Mouse (Mus musculus) bone marrow macrophage, adult 2 months (primary cell): ENCODE measurements around the gene Tanc1.

Source experiments
- CTCF ChIP-seq: IDR thresholded peaks from 2 replicates; pipeline ENCODE4 v1.5.1; 2012; ENCODE audit warnings: low read depth, mild to moderate bottlenecking, low read length, moderate library complexity
- POLR2A ChIP-seq: IDR thresholded peaks from 2 replicates; pipeline ENCODE4 v1.6.1; 2012; ENCODE audit warnings: mild to moderate bottlenecking, low read depth, low read length, borderline replicate concordance

DNA sequence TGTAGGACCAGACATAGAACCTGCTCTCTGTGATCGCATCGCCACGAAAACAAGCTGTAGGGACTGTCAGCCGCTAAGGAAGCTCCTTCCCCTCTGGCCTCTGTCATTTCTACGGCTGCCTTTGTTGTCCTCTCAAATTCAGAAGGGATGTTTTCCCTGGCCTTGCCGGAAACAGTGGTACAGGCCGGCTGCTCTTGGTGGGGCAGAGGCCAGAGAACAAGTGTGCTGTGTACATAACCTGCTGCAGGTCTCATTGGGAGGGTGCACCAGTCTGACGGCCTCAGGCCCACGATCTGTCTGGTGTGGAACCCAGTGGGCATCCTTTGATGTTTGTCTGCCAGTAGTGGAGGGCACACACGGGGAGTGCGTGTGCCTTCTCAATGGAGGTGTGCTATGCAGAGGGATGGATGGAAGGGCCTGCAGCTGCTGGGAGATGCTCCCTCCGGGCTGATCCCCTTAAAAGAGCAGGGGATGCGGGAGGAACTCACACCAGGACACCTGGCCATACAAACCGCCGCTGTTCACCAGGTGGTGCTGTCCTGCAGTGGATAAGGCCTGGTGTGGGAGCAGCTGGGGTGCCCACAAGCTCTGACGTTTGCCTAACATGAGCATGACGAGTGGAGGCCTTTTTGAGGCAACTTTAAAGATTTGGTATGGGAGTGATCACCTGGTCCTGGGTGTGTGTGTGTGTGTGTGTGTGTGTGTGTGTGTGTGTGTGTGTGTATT, 63.6 kb downstream of the Tanc1 start:
- TF ChIP-seq CTCF (no peak), POLR2A (no peak)
